Mouse (Mus musculus): ENCODE data around the gene Pik3r5. TPM values are rescaled to one million over a fixed set of nuclear protein-coding genes. Genes with fewer than 3 reads are reported as not detected.

Pik3r5 gene
- polyA plus RNA-seq, 1 experiment from 2014 or later = 1.5 TPM

DNA sequence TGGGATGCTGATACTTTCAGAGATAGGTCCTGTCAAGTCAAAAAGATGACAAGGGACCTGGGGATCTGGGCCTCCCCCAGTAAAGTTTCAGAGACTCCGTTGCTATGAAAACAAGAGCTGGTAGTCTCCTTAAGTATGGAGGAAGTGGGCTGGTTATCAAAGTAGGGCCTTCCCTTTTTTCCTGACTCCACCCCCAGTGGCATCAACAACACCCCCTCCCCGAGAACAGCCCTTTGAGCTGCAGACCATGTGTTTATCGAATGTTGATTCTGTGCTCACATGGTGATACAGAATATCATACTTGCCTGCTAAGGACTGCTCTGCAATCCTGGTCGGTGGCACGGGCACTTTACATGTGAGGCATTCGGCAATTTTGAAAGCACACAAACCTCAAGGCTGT lies 51.3 kb downstream of the Pik3r5 start:
- 79% methylated on average over 6 of the region's 6 CpGs for WGBS
- no peak for DNase-seq (ENCODE audit: low spot score)
- H3K27ac ChIP-seq = no peak overlapping the region
- H3K4me3 ChIP-seq = no peak overlapping the region
- no peaks in the 10 kb centered on the region for H3K27me3 ChIP-seq (ENCODE audit: low read depth, poor library complexity, severe bottlenecking)
- no peaks in the 10 kb centered on the region for H3K4me1 ChIP-seq
- no peaks in the 10 kb centered on the region for H3K9me3 ChIP-seq (replicated peaks)
- no peaks in the 10 kb centered on the region for H3K36me3 ChIP-seq

DNA sequence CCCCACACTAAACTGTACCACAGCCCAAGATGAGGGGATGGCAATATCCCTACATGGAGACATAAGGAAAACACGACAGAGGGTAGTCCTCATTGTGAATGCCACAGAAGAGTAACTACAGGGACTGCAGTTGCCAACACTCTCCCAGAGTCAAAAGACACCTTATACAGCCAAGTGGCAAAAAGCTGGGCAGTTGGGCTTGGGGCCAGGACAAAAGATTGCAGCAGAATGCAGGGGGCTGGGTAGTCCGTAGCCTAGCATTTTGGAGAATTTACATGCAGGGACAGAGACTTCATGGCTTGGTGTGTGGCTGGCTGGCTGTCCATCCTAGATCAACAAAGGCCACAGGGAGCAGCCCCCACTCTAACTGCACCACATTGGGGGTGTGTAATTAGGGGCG lies 52.5 kb downstream of the Pik3r5 start:
- DNase-seq (ENCODE audit: low spot score) = no peak
- Histone ChIP-seq H3K4me1 (no peaks in the 10 kb centered on the region), H3K36me3 (no peaks in the 10 kb centered on the region), H3K4me3 (no peak overlapping the region), H3K9me3 (replicated peaks) (no peaks in the 10 kb centered on the region), H3K27me3 (ENCODE audit: low read depth, poor library complexity, severe bottlenecking) (no peaks in the 10 kb centered on the region), H3K27ac (no peak overlapping the region)
- WGBS = 79% methylated on average over 3 of the region's 3 CpGs

DNA sequence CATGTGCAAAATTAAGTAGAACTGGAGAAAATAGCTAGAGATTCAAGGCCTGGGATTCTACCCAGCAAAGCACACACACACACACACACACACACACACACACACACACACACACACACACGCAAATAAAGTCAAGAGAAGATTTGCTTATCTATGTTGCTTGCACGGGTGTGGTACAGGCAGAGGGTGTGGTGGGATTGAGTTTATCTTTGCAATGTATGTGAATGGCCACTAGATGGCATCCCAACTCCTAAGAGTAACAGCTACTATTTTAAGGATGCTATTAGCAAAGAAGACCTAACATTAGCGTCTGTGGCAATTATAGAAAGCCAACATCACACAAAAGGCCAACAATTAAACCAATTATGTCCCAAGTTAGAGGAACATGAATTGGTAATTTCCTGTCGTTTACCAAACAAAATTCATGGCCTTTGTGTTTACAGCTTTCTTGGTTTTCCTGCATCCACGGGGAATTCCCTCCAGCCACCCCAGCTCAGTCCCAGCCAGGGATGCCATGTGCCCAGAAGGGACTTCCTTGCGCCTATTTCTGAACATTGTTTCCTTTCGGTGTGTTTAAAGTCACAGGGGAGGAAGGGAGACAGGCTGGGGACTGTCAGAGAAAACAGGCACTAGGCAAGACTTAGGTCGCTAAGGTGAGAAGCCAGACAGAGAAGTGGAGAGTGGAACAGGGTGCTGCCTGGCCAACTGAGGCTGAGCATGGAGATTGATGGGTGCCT lies 53.5 kb downstream of the Pik3r5 start:
- Histone ChIP-seq H3K4me1 (no peaks in the 10 kb centered on the region), H3K36me3 (no peaks in the 10 kb centered on the region), H3K27me3 (ENCODE audit: low read depth, poor library complexity, severe bottlenecking) (no peaks in the 10 kb centered on the region), H3K27ac (no peak overlapping the region; the same call in 1 of the 2 replicates), H3K4me3 (no peak overlapping the region), H3K9me3 (replicated peaks) (no peaks in the 10 kb centered on the region)
- 42% methylated on average over 8 of the region's 8 CpGs for WGBS
- peak; percentile 41 for DNase-seq (ENCODE audit: low spot score)

DNA sequence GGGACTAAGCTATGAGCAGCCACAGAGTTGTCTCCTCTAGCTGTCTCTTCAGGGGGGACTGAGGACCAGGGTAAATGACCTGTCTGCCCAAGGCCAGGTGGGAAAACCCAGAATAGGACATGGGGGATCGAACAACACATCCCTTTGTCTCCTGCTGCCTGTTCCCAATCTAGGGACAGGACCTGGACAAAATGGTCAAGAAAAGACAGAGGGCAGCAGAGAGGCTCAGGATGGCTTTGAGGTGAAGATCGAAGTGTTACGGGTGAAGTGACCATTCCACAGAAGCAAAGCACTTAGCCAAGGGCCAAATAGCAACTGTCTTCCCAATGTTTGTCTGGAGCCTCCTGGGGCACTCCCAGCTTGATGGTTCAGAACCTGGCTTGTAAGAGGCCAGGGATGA lies 54.2 kb downstream of the Pik3r5 start:
- H3K27me3 ChIP-seq (ENCODE audit: low read depth, poor library complexity, severe bottlenecking) = no peaks in the 10 kb centered on the region

DNA sequence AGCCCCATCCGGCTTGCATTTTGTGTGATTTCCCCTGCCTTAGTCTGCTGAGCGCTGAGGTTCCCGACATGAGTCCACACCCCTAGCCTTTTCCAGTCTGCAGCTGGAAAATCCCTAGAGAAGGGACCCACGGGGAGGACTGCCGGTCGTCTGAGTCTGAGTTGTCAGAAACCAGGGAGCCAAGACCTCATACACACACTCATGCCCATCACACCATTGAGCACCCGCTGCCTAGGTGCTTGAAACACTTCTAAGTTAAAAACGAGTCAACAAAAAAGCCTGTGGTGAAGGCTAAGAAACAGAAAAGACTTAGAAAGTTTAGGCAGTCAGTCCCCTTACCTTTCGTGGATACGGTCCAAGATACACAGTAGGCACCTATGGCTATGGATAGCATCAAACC lies 55.8 kb downstream of the Pik3r5 start:
- Histone ChIP-seq H3K27ac (no peak overlapping the region), H3K27me3 (ENCODE audit: low read depth, poor library complexity, severe bottlenecking) (no peaks in the 10 kb centered on the region; the same call in 1 of the 2 replicates), H3K4me3 (no peak overlapping the region), H3K36me3 (no peaks in the 10 kb centered on the region), H3K9me3 (replicated peaks) (no peaks in the 10 kb centered on the region), H3K4me1 (peaks cover 4% of the 10 kb centered on the region; the same call in 1 of the 2 replicates)
- DNase-seq (ENCODE audit: low spot score) = no peak
- WGBS = 90% methylated on average over 10 of the region's 10 CpGs

More for the DNA sequence above, 54.2 kb downstream of the Pik3r5 start:
- Histone ChIP-seq H3K27ac (no peak overlapping the region; the same call in 1 of the 2 replicates), H3K36me3 (no peaks in the 10 kb centered on the region), H3K4me3 (no peak overlapping the region), H3K9me3 (replicated peaks) (no peaks in the 10 kb centered on the region), H3K4me1 (no peaks in the 10 kb centered on the region)
- 88% methylated on average over 3 of the region's 3 CpGs for WGBS
- no peak for DNase-seq (ENCODE audit: low spot score)

DNA sequence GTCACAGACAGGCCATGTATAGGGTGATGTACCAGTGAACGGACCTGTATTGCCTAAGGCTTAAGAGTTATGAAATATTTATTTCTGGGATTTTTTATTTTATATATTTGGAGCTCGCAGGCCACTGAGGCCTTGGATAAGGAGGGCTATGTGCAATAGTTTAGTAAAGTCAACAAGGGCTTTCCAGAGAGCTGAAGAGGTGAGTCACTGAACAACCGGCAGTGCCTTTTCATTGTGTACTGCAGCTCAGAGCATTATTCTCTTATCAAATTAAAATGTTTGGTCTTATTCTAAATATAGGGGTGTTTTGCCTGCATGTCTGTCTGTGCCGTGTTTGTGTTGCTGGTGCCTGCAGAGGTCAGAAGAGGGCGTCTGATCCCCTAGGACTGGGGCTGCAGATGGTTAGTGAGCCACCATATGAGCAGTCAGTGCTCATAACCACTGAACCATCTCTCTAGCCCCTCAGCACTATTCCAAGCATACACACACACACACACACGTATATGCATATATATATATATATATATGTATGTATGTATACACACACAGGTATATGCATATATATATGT lies 56.4 kb downstream of the Pik3r5 start:
- DNase-seq (ENCODE audit: low spot score) = no peak
- H3K27ac ChIP-seq = no peak overlapping the region
- no peak overlapping the region for H3K4me3 ChIP-seq
- H3K27me3 ChIP-seq (ENCODE audit: low read depth, poor library complexity, severe bottlenecking) = no peaks in the 10 kb centered on the region; the same call in 1 of the 2 replicates
- 86% methylated on average over 6 of the region's 6 CpGs for WGBS
- no peaks in the 10 kb centered on the region for H3K9me3 ChIP-seq (replicated peaks)
- H3K4me1 ChIP-seq = peaks cover 4% of the 10 kb centered on the region; the same call in 1 of the 2 replicates
- no peaks in the 10 kb centered on the region for H3K36me3 ChIP-seq

DNA sequence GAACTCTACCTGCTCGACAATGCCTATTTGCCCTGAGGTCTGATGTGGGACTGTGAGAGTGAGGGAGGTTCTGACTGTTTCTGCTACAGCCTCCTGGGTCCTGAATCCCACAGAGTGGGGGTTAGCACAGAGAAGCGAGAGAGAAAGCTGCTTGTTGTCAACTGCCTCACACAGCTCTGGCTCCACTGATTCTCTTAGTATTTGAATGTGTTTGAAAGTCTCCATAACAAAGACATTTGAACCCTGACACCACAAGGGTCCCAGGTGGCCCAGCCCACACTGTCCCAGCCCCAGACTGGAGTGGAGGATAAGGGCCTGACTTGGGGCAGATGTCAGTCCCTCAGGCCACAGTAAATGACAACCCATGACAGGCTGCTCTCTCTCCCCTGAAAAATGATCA lies 57.3 kb downstream of the Pik3r5 start:
- H3K27ac ChIP-seq = no peak overlapping the region
- 48% methylated on average over 2 of the region's 2 CpGs for WGBS

DNA sequence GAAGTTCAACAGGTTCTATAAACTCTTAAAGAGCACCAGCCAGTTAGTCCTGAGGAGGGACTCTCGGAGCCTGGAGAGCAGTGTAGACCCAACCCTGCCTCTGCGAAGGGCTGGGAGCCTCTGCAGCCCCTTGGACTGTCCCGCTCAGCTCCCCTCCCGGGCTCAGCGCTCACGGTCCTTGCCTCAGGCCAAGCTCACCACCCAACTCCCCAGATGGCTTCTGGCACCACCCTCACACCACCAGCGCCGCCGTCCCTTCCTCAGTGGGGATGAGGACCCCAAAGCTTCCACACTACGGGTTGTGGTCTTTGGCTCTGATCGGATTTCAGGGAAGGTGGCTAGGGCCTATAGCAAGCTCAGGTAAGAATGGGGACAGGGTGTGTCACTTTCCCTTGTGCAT lies 60.7 kb downstream of the Pik3r5 start:
- Histone ChIP-seq H3K36me3 (no peaks in the 10 kb centered on the region), H3K4me3 (no peak overlapping the region), H3K27me3 (ENCODE audit: low read depth, poor library complexity, severe bottlenecking) (no peaks in the 10 kb centered on the region; the same call in 1 of the 2 replicates), H3K27ac (no peak overlapping the region), H3K4me1 (peaks cover 4% of the 10 kb centered on the region; the same call in 1 of the 2 replicates), H3K9me3 (replicated peaks) (no peaks in the 10 kb centered on the region)
- WGBS = 85% methylated on average over 11 of the region's 11 CpGs
- DNase-seq (ENCODE audit: low spot score) = no peak

More for the DNA sequence above, 57.3 kb downstream of the Pik3r5 start:
- Histone ChIP-seq H3K4me3 (no peak overlapping the region), H3K36me3 (no peaks in the 10 kb centered on the region), H3K4me1 (peaks cover 4% of the 10 kb centered on the region; the same call in 1 of the 2 replicates), H3K9me3 (replicated peaks) (no peaks in the 10 kb centered on the region), H3K27me3 (ENCODE audit: low read depth, poor library complexity, severe bottlenecking) (no peaks in the 10 kb centered on the region; the same call in 1 of the 2 replicates)
- DNase-seq (ENCODE audit: low spot score) = no peak

DNA sequence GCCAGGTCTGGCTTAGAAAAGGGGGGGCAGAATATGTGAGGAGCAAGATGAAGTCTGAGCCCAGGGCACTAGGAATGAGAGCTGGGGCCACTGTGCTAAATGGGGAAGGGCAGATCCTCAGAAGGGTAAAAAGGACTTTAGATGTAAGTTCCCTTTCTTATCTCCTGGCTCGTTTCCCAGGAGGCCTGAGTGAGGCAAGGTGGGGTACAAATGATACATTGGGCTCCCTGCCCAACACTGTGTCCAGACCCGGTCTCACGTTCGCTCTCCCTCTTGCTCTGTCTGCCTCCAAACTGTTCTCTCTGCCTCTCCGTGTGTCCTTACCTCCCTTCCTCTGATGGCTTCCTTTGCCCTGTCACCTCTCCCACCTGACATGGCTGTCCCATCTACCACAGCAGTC lies 61.8 kb downstream of the Pik3r5 start:
- H3K4me1 ChIP-seq = peaks cover 4% of the 10 kb centered on the region; the same call in 1 of the 2 replicates
- no peak for DNase-seq (ENCODE audit: low spot score)
- whole genome bisulfite sequencing = 85% methylated on average over 5 of the region's 5 CpGs
- no peak overlapping the region for H3K4me3 ChIP-seq
- H3K27me3 ChIP-seq (ENCODE audit: low read depth, poor library complexity, severe bottlenecking) = no peaks in the 10 kb centered on the region; the same call in 1 of the 2 replicates
- no peaks in the 10 kb centered on the region for H3K9me3 ChIP-seq (replicated peaks)
- H3K27ac ChIP-seq = no peak overlapping the region
- H3K36me3 ChIP-seq = no peaks in the 10 kb centered on the region

DNA sequence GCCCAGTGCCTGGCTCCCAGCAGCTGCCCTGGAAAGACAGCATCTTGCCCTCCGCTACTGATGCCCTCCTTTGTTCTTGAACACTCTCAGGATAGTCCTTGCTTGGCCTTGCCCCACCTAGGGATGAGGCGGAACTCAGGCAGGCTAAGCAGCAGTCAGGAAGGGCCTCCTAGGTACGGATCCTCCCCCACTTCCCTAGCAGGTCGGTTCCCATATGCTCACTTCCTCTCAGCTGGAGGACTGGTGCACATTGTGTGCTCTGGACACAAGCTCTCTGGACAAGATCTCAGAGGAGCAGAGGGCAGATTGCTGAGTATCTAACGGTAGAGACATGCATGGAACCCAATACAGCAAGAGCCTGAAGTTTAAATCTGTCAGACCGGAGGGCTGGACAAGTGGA lies 65.2 kb downstream of the Pik3r5 start:
- no peaks in the 10 kb centered on the region for H3K36me3 ChIP-seq
- no peak overlapping the region for H3K4me3 ChIP-seq
- peaks cover 7% of the 10 kb centered on the region; the same call in 1 of the 2 replicates for H3K4me1 ChIP-seq
- no peaks in the 10 kb centered on the region for H3K9me3 ChIP-seq (replicated peaks)
- 83% methylated on average over 6 of the region's 6 CpGs for WGBS
- no peak overlapping the region for H3K27ac ChIP-seq
- no peaks in the 10 kb centered on the region; the same call in 1 of the 2 replicates for H3K27me3 ChIP-seq (ENCODE audit: low read depth, poor library complexity, severe bottlenecking)
- no peak for DNase-seq (ENCODE audit: low spot score)

DNA sequence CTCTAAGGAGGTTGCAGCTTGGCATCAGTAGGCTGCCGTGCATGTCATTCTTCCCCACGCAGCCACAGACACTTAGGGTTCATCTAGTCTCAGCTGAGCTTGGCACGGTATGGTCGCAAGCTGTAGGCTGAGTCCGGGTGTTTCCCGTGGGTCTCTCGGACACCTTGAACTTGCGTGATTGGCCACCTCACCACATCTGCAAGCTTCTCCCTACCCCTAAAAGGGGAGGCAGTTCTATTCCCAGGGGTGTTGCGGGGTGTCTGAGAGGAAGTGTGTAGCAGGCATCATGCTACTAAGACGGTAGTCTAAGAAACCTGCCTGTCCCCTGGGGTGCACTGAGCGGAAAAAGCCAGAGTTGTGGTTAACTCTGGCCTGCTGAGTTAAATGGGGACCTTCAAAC lies 66.6 kb downstream of the Pik3r5 start:
- no peak overlapping the region for H3K27ac ChIP-seq
- no peaks in the 10 kb centered on the region for H3K36me3 ChIP-seq
- H3K4me3 ChIP-seq = no peak overlapping the region
- no peak for DNase-seq (ENCODE audit: low spot score)
- 92% methylated on average over 11 of the region's 11 CpGs for WGBS
- no peaks in the 10 kb centered on the region for H3K27me3 ChIP-seq (ENCODE audit: low read depth, poor library complexity, severe bottlenecking)
- H3K9me3 ChIP-seq (replicated peaks) = no peaks in the 10 kb centered on the region
- peaks cover 6% of the 10 kb centered on the region; the same call in 1 of the 2 replicates for H3K4me1 ChIP-seq

DNA sequence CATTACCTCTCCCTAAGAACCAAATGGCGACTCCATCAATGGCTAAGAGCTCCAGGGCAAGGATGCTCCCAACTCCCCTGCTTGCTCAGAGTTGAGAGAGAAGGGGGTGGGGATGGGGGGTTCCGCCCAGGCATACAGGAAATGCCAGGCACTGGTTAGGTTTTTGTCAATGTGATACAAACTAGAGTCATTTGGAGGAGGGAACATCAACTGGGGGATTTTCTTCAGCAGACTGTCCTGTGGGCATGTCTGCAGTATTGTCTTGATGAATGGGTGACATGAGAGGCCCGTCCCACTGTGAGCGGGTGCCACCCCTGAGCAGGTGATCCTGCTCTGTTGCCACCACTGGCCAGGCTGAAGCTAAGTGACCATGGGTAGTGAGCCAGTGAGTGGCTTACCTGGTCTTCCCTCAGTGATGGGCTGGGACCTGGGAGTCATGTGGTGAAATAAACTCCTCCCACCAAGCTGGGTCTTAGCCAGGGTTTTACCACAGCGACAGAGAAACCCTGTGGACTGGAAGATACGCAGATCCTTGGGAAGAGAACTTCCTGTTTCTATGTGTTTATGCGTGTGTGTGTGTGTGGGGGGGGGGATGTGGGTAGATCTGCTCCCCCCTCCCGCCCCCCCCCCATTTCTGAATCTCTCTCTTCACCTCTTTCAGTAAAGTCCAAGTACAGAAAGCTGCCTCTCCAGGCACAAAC lies 67.2 kb downstream of the Pik3r5 start:
- DNase-seq (ENCODE audit: low spot score) = no peak
- H3K27me3 ChIP-seq (ENCODE audit: low read depth, poor library complexity, severe bottlenecking) = no peaks in the 10 kb centered on the region
- H3K36me3 ChIP-seq = no peaks in the 10 kb centered on the region
- no peak overlapping the region for H3K27ac ChIP-seq
- no peak overlapping the region for H3K4me3 ChIP-seq
- 76% methylated on average over 7 of the region's 8 CpGs for WGBS
- H3K4me1 ChIP-seq = peaks cover 6% of the 10 kb centered on the region; the same call in 1 of the 2 replicates
- no peaks in the 10 kb centered on the region for H3K9me3 ChIP-seq (replicated peaks)

DNA sequence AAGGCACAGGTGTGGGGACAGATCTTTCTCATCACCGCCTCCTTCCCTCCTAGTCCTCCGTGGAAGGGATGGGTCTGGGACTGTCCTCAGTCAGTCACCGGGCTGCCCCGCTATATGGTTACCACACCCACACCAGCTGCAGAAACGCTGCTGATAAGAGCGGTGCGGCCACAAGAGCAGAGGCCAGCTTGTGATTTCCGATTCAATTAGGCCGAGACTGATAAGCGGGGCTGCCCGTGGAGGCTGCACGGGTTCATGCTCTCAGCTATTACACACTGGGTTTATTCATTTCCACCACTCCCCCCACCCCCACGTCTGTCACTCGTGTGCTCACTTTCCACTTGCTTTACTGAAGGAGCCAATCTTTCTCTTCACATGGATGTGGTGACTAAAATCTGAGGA lies 69.0 kb downstream of the Pik3r5 start:
- no peak for DNase-seq (ENCODE audit: low spot score)
- Histone ChIP-seq H3K36me3 (no peaks in the 10 kb centered on the region), H3K9me3 (replicated peaks) (no peaks in the 10 kb centered on the region), H3K27me3 (ENCODE audit: low read depth, poor library complexity, severe bottlenecking) (no peaks in the 10 kb centered on the region), H3K4me1 (peaks cover 6% of the 10 kb centered on the region; the same call in 1 of the 2 replicates), H3K27ac (no peak overlapping the region), H3K4me3 (no peak overlapping the region)
- 70% methylated on average over 14 of the region's 14 CpGs for WGBS
